ENCODE assay signal across 8 mouse cellular contexts in the genomic region with DNA sequence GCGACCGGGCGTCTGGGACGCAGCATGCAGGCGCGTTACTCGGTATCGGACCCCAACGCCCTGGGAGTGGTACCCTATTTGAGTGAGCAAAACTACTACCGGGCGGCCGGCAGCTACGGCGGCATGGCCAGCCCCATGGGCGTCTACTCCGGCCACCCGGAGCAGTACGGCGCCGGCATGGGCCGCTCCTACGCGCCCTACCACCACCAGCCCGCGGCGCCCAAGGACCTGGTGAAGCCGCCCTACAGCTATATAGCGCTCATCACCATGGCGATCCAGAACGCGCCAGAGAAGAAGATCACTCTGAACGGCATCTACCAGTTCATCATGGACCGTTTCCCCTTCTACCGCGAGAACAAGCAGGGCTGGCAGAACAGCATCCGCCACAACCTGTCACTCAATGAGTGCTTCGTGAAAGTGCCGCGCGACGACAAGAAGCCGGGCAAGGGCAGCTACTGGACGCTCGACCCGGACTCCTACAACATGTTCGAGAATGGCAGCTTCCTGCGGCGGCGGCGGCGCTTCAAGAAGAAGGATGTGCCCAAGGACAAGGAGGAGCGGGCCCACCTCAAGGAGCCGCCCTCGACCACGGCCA. TPM values are rescaled to one million over a fixed set of nuclear protein-coding genes. Genes with fewer than 3 reads are reported as not detected.
DNase-seq lines count a peak whose midpoint lies in the region; ATAC-seq and TF ChIP-seq lines count a peak whose summit lies in the region.
"Had no signal": no experiment of that assay in that cellular context is flagged by ENCODE, and none has a peak within 500 bp of the region (broad histone marks: within the 10 kb centered on the region; RNA-seq: fewer than 3 reads in every experiment).

No protein-coding gene starts in this region.

- DNase-seq in 3T3-L1 (ENCODE audit: low read depth, low spot score) = peak; percentile 80
- peak; percentile 66 for DNase-seq in kidney, postnatal 0 days (ENCODE audit: low spot score)
- DNase-seq in urinary bladder, adult 2 months (ENCODE audit: low spot score) = no peak
- DNase-seq in spleen, postnatal 10 days (ENCODE audit: low spot score in 2 of 2) = no peak

- 0 out of 2 replicates have a peak, but pooled peaks have one; percentile 27 for ATAC-seq in forebrain, embryonic 13.5 days
- ATAC-seq in kidney, postnatal 0 days (replicated peaks; ENCODE audit: low FRiP score, low read depth) = peak; percentile 55; the same call in 1 of the 2 replicates
- ATAC-seq in neural tube, embryonic 12.5 days (ENCODE audit: low FRiP score, low read depth) = no peak

- peak overlapping the region; percentile 82 for H3K4me3 ChIP-seq in E14TG2a.4 (replicated peaks; ENCODE audit: low read length)
- peak overlapping the region; percentile 41 for H3K4me3 ChIP-seq in forebrain, embryonic 13.5 days
- H3K4me3 ChIP-seq in kidney, postnatal 0 days (replicated peaks; ENCODE audit: low read depth, low read length) = peak overlapping the region; percentile 86
- peak overlapping the region; percentile 43 for H3K4me3 ChIP-seq in neural tube, embryonic 12.5 days

- no peaks in the 10 kb centered on the region for H3K36me3 ChIP-seq in E14TG2a.4 (ENCODE audit: insufficient read depth, low read length)
- no peaks in the 10 kb centered on the region for H3K36me3 ChIP-seq in forebrain, embryonic 13.5 days (ENCODE audit: poor library complexity, severe bottlenecking)
- peaks cover 12% of the 10 kb centered on the region for H3K36me3 ChIP-seq in kidney, postnatal 0 days (ENCODE audit: insufficient read depth, low read length)
- no peaks in the 10 kb centered on the region for H3K36me3 ChIP-seq in neural tube, embryonic 12.5 days

- no peak overlapping the region for H3K27ac ChIP-seq in forebrain, embryonic 13.5 days
- peak overlapping the region; percentile 96 for H3K27ac ChIP-seq in kidney, postnatal 0 days
- H3K27ac ChIP-seq in neural tube, embryonic 12.5 days = no peak overlapping the region; the same call in 1 of the 2 replicates

- WGBS in forebrain, embryonic 13.5 days = 2% methylated on average over 55 of the region's 55 CpGs
- under 1% methylated on average over 55 of the region's 55 CpGs for WGBS in kidney, postnatal 0 days
- WGBS in neural tube, embryonic 12.5 days = under 1% methylated on average over 55 of the region's 55 CpGs

- no peak for TF ChIP-seq CTCF in E14TG2a.4 (conservative IDR thresholded peaks at IDR 0.05; ENCODE audit: low read length)
- no peak; the same call in 1 of the 2 replicates for TF ChIP-seq CTCF in kidney, postnatal 0 days (IDR thresholded peaks at IDR 0.05; ENCODE audit: low read depth)

- no peaks in the 10 kb centered on the region for H3K9me3 ChIP-seq in E14TG2a.4 (ENCODE audit: low read length)
- no peaks in the 10 kb centered on the region for H3K9me3 ChIP-seq in forebrain, embryonic 13.5 days (replicated peaks)
- H3K9me3 ChIP-seq in kidney, postnatal 0 days (replicated peaks; ENCODE audit: low read length) = no peaks in the 10 kb centered on the region
- no peaks in the 10 kb centered on the region for H3K9me3 ChIP-seq in neural tube, embryonic 12.5 days

- H3K4me2 ChIP-seq in forebrain, embryonic 13.5 days = peak overlapping the region; percentile 69
- H3K4me2 ChIP-seq in kidney, postnatal 0 days (ENCODE audit: low read length) = peak overlapping the region; percentile 71
- H3K4me2 ChIP-seq in neural tube, embryonic 12.5 days (replicated peaks) = peak overlapping the region; percentile 72

- H3K4me1 ChIP-seq in E14TG2a.4 (replicated peaks; ENCODE audit: low read depth, low read length) = peaks cover 25% of the 10 kb centered on the region
- peaks cover 15% of the 10 kb centered on the region for H3K4me1 ChIP-seq in forebrain, embryonic 13.5 days
- 0 out of 2 replicates have a peak, but pooled peaks cover 13% of the 10 kb centered on the region for H3K4me1 ChIP-seq in kidney, postnatal 0 days (replicated peaks; ENCODE audit: insufficient read depth, low read length)
- peaks cover 17% of the 10 kb centered on the region for H3K4me1 ChIP-seq in neural tube, embryonic 12.5 days

- peak overlapping the region; percentile 16; the same call in 1 of the 2 replicates for H3K9ac ChIP-seq in forebrain, embryonic 13.5 days
- peak overlapping the region; percentile 94 for H3K9ac ChIP-seq in kidney, postnatal 0 days (ENCODE audit: low read depth, low read length)
- H3K9ac ChIP-seq in neural tube, embryonic 12.5 days = peak overlapping the region; percentile 58

- peaks cover 95% of the 10 kb centered on the region for H3K27me3 ChIP-seq in E14TG2a.4 (ENCODE audit: insufficient read depth, low read length)
- peaks cover 97% of the 10 kb centered on the region for H3K27me3 ChIP-seq in forebrain, embryonic 13.5 days
- peaks cover 10% of the 10 kb centered on the region for H3K27me3 ChIP-seq in kidney, postnatal 0 days (ENCODE audit: insufficient read depth, low read length)
- peaks cover 91% of the 10 kb centered on the region for H3K27me3 ChIP-seq in neural tube, embryonic 12.5 days (replicated peaks)

RNA-seq across cellular contexts. Expression of a gene that starts 0.7 kb away (rescaled TPM):
- polyA plus RNA-seq in forebrain, embryonic 13.5 days (2015; fragmentation: Nextera tagmentation; extraction: Ambion mirVana) = 0.79 and 0.90 TPM in 2 replicates
- 33.0 and 42.5 TPM in 2 replicates for polyA plus RNA-seq in kidney, postnatal 0 days (2015; fragmentation: Nextera tagmentation; extraction: Ambion mirVana)
- polyA plus RNA-seq in neural tube, embryonic 12.5 days (2016; fragmentation: Nextera tagmentation; extraction: Ambion mirVana) = 17.0 and 20.9 TPM in 2 replicates
- 0.47 and 1.0 TPM in 2 replicates for polyA plus RNA-seq in urinary bladder, adult 2 months (2012; rRNA removed)
- polyA plus RNA-seq: erythroblast, embryonic 14.5 days had no signal

RNA-seq across cellular contexts. Expression of a gene that starts 8.5 kb away (rescaled TPM):
- 48.1 and 59.3 TPM in 2 replicates for polyA plus RNA-seq in forebrain, embryonic 13.5 days (2015; fragmentation: Nextera tagmentation; extraction: Ambion mirVana)
- polyA plus RNA-seq in kidney, postnatal 0 days (2015; fragmentation: Nextera tagmentation; extraction: Ambion mirVana) = 56.0 and 60.3 TPM in 2 replicates
- 67.3 and 70.0 TPM in 2 replicates for polyA plus RNA-seq in neural tube, embryonic 12.5 days (2016; fragmentation: Nextera tagmentation; extraction: Ambion mirVana)
- 95.5 and 139 TPM in 2 replicates for polyA plus RNA-seq in urinary bladder, adult 2 months (2012; rRNA removed)

RNA-seq across cellular contexts. Expression of a gene that starts 11.1 kb away (rescaled TPM):
- 0.12 TPM in 1 of 2 replicates, not detected in the other for polyA plus RNA-seq in forebrain, embryonic 13.5 days (2015; fragmentation: Nextera tagmentation; extraction: Ambion mirVana)
- 6.4 and 8.3 TPM in 2 replicates for polyA plus RNA-seq in kidney, postnatal 0 days (2015; fragmentation: Nextera tagmentation; extraction: Ambion mirVana)
- polyA plus RNA-seq in neural tube, embryonic 12.5 days (2016; fragmentation: Nextera tagmentation; extraction: Ambion mirVana) = 1.1 and 1.6 TPM in 2 replicates
- polyA plus RNA-seq in urinary bladder, adult 2 months (2012; rRNA removed) = 3.4 and 5.0 TPM in 2 replicates
- polyA plus RNA-seq: erythroblast, embryonic 14.5 days had no signal

RNA-seq across cellular contexts. Expression of a gene that starts 32.5 kb away (rescaled TPM):
- 0.28 and 0.50 TPM in 2 replicates for polyA plus RNA-seq in forebrain, embryonic 13.5 days (2015; fragmentation: Nextera tagmentation; extraction: Ambion mirVana)
- polyA plus RNA-seq in kidney, postnatal 0 days (2015; fragmentation: Nextera tagmentation; extraction: Ambion mirVana) = 0.37 and 1.1 TPM in 2 replicates
- 4.2 and 5.5 TPM in 2 replicates for polyA plus RNA-seq in neural tube, embryonic 12.5 days (2016; fragmentation: Nextera tagmentation; extraction: Ambion mirVana)
- 104 and 117 TPM in 2 replicates for polyA plus RNA-seq in urinary bladder, adult 2 months (2012; rRNA removed)
- polyA plus RNA-seq: erythroblast, embryonic 14.5 days had no signal

Comparison
In these comparisons a context has a peak if more than half of its experiments do, and no peak if none do; other contexts are left out.
1. DNase-seq: peak in 3T3-L1 (single experiment) and kidney, postnatal 0 days (single experiment); none in urinary bladder, adult 2 months (single experiment) and spleen, postnatal 10 days (0 of 2).
2. H3K9ac ChIP-seq: peak in every context shown above with its lines; median percentile 94 in kidney, postnatal 0 days; 58 in neural tube, embryonic 12.5 days; 16 in forebrain, embryonic 13.5 days.
3. Peak in every context shown above with its lines, with median percentiles within 50 percentile points of each other: H3K4me3 ChIP-seq and H3K4me2 ChIP-seq.